Mouse (Mus musculus): ENCODE measurements around the gene Txnrd1. TPM values are rescaled to one million over a fixed set of nuclear protein-coding genes. Genes with fewer than 3 reads are reported as not detected.

Txnrd1 gene
- polyA plus RNA-seq, 1 experiment from 2014 or later, result 67.9 TPM

- DNase-seq, result no peak
Observed at GRCm38 (mm10) chr10:82849686-82850353, 16.1 kb downstream of the Txnrd1 start.

DNA sequence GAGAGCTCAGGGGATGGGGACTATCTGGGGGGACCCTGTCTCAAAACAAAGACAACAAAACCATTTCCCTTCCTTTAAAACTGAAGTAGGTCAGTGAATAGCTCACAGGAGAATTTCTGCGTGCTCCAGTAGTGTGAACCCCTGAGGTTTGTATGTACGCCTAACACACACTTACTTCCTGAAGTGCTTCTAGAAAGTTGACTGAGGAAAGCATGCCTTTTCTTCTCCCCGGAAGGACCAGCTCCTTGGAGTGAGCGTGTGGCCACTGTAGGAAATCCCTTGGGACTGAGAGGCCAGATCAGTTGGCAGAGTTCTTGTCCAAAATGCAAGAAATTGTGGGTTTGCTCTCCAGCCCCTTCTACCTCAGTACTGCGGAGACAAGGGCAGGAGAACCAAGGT lies 16.6 kb downstream of the Txnrd1 start:
- Histone ChIP-seq H3K4me2 (no peak overlapping the region), H3K9me3 (replicated peaks) (no peaks in the 10 kb centered on the region), H3K27ac (no peak overlapping the region), H3K36me3 (no peaks in the 10 kb centered on the region), H3K9ac (no peak overlapping the region), H3K4me3 (replicated peaks) (no peak overlapping the region), H3K4me1 (replicated peaks) (no peaks in the 10 kb centered on the region), H3K27me3 (no peaks in the 10 kb centered on the region)
- 64% methylated on average over 5 of the region's 5 CpGs for WGBS (ENCODE audit: insufficient replicate concordance)
- DNase-seq, result no peak
- no peak for ATAC-seq (ENCODE audit: low read depth)

More at GRCm38 (mm10) chr10:82849686-82850353, 16.1 kb downstream of the Txnrd1 start:
- Histone ChIP-seq H3K4me1 (replicated peaks) (no peaks in the 10 kb centered on the region), H3K27ac (no peak overlapping the region), H3K4me3 (replicated peaks) (no peak overlapping the region), H3K36me3 (no peaks in the 10 kb centered on the region), H3K4me2 (no peak overlapping the region), H3K9me3 (replicated peaks) (no peaks in the 10 kb centered on the region), H3K27me3 (no peaks in the 10 kb centered on the region), H3K9ac (no peak overlapping the region)
- WGBS (ENCODE audit: insufficient replicate concordance), result 69% methylated on average over 16 of the region's 16 CpGs
- no peak for ATAC-seq (ENCODE audit: low read depth)

- DNase-seq (no peak), ATAC-seq (ENCODE audit: low read depth) (no peak)
- WGBS (ENCODE audit: insufficient replicate concordance), result 77% methylated on average over 6 of the region's 6 CpGs
Observed at GRCm38 (mm10) chr10:82851751-82852150, 18.0 kb downstream of the Txnrd1 start.

DNA sequence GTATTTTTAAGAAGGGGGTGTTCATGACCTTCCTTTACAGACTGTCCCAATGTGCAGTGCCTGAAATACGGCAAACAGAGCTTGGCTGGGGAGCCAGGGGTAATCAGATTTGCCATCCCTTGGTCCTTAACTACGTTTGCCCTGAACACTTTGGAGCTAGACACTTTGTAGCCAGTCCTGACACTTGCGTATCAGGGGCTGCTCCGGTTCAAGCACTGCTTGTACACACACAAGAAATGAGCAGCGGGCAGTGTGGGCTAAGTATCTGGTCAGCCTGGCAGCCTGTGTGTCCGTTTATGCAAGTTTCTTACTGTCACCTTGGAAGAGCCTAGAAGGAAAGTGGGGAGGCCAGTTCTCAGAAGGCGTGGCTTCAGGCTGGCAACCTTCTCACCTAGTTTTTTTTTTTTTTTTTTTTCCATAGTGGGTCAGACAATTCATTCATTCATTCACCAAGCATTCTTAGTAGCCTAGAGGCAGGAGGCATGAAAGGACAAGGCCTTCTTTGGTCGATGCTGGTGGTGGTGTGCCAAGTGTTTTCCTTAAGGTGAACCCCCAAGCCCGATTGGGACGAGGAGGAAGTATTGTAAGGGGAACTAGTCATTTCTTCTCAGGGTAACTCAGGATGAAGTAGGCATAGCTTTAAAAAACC lies 24.4 kb downstream of the Txnrd1 start:
- 53% methylated on average over 10 of the region's 10 CpGs for WGBS (ENCODE audit: insufficient replicate concordance)

More at GRCm38 (mm10) chr10:82851751-82852150, 18.0 kb downstream of the Txnrd1 start:
- no peaks in the 10 kb centered on the region for H3K27me3 ChIP-seq
- no peak overlapping the region for H3K4me2 ChIP-seq
- H3K36me3 ChIP-seq, result no peaks in the 10 kb centered on the region
- H3K4me1 ChIP-seq (replicated peaks), result no peaks in the 10 kb centered on the region
- no peak overlapping the region for H3K4me3 ChIP-seq (replicated peaks)
- H3K9ac ChIP-seq, result no peak overlapping the region
- H3K27ac ChIP-seq, result no peak overlapping the region
- no peaks in the 10 kb centered on the region for H3K9me3 ChIP-seq (replicated peaks)

GRCm38 (mm10) chr10:82858691-82859532 lies 25.2 kb downstream of the Txnrd1 start:
- H3K27me3 ChIP-seq, result no peaks in the 10 kb centered on the region
- H3K9ac ChIP-seq, result peak overlapping the region; percentile 91
- ATAC-seq (ENCODE audit: low read depth) (peak; percentile 88), DNase-seq (peak; percentile 94)
- H3K4me2 ChIP-seq, result peak overlapping the region; percentile 83
- H3K4me1 ChIP-seq (replicated peaks), result peaks cover 52% of the 10 kb centered on the region
- peak overlapping the region; percentile 81 for H3K4me3 ChIP-seq (replicated peaks)
- no peaks in the 10 kb centered on the region for H3K9me3 ChIP-seq (replicated peaks)
- H3K27ac ChIP-seq, result peak overlapping the region; percentile 93
- under 1% methylated on average over 49 of the region's 49 CpGs for WGBS (ENCODE audit: insufficient replicate concordance)
- peaks cover 19% of the 10 kb centered on the region for H3K36me3 ChIP-seq

More for the DNA sequence above, 24.4 kb downstream of the Txnrd1 start:
- Histone ChIP-seq H3K4me1 (replicated peaks) (peaks cover 44% of the 10 kb centered on the region), H3K27me3 (no peaks in the 10 kb centered on the region), H3K4me2 (peak overlapping the region; percentile 83), H3K4me3 (replicated peaks) (peak overlapping the region; percentile 81), H3K9me3 (replicated peaks) (no peaks in the 10 kb centered on the region), H3K36me3 (peaks cover 11% of the 10 kb centered on the region), H3K9ac (peak overlapping the region; percentile 91), H3K27ac (peak overlapping the region; percentile 93)
- DNase-seq (peak; percentile 13), ATAC-seq (ENCODE audit: low read depth) (no peak)

DNA sequence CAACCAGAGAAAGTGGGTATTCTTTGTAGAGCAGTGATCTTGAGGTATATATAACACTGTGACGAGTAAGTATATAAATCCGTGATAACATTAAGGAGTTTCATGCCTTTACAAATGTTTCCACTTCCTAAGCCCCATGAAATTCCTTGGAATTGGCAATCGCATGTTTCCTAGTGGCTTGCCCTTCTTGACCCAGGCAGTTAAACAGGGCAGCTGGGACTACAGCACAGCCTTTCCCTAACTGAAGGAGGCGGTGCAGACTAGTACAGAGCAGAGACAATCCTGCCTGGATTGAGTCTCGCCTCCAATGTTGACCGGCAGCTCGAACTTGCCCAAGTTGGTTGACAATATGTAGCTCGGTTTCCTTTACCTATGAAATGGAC lies 25.8 kb downstream of the Txnrd1 start:
- ATAC-seq (ENCODE audit: low read depth) (peak; percentile 64), DNase-seq (peak; percentile 46)
- under 1% methylated on average over 8 of the region's 8 CpGs for WGBS (ENCODE audit: insufficient replicate concordance)
- Histone ChIP-seq H3K4me3 (replicated peaks) (peak overlapping the region; percentile 81), H3K27ac (peak overlapping the region; percentile 93), H3K4me1 (replicated peaks) (peaks cover 57% of the 10 kb centered on the region), H3K27me3 (no peaks in the 10 kb centered on the region), H3K4me2 (peak overlapping the region; percentile 83), H3K36me3 (peaks cover 25% of the 10 kb centered on the region), H3K9ac (peak overlapping the region; percentile 91), H3K9me3 (replicated peaks) (no peaks in the 10 kb centered on the region)

DNA sequence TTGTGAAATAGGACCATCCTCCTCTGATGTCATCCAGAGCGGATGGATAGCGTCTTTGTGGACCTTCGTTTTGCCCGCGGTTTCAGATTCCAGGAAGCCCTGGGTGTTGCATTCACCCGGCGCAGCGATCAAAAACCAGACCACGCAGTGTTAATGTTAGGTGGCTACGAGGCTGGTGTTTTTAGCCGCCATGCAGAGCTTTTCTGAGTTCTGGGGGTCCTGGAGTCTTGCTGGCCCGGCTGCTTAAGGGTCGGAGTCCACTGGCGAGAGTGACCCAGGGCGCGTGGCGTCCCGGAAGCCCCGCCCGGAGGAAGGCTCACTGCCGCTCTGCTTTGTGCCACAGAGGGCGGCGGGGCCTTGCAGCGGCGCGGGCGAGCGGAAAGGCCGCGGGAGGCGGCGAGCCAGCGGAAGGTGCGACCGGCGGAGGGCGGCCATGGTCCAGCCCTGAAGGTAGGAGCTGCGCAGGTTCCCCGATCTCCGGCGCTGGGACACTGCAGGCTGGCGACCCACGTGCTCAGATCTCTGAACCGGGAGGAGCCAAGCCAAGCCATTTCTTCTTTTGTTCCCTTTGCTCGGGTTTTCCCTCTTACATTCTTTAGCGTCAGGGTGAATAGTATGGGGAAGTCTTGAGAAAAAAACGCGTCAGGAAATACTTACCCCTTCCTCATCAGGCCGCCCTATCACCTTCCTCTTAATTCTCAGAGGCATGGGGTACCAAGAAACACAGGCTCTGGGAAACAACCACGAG lies 26.6 kb downstream of the Txnrd1 start:
- DNase-seq (peak; percentile 68), ATAC-seq (ENCODE audit: low read depth) (peak; percentile 68)
- Histone ChIP-seq H3K4me3 (replicated peaks) (peak overlapping the region; percentile 81), H3K9ac (peak overlapping the region; percentile 91), H3K9me3 (replicated peaks) (no peaks in the 10 kb centered on the region), H3K27ac (peak overlapping the region; percentile 93), H3K4me2 (peak overlapping the region; percentile 83), H3K36me3 (peaks cover 30% of the 10 kb centered on the region), H3K27me3 (no peaks in the 10 kb centered on the region), H3K4me1 (replicated peaks) (peaks cover 60% of the 10 kb centered on the region)
- WGBS (ENCODE audit: insufficient replicate concordance), result under 1% methylated on average over 50 of the region's 50 CpGs

- H3K9ac ChIP-seq, result peak overlapping the region; percentile 91
- peaks cover 32% of the 10 kb centered on the region for H3K36me3 ChIP-seq
- ATAC-seq (ENCODE audit: low read depth) (no peak), DNase-seq (no peak)
- no peaks in the 10 kb centered on the region for H3K27me3 ChIP-seq
- peaks cover 60% of the 10 kb centered on the region for H3K4me1 ChIP-seq (replicated peaks)
- WGBS (ENCODE audit: insufficient replicate concordance), result 13% methylated on average over 8 of the region's 8 CpGs
- no peaks in the 10 kb centered on the region for H3K9me3 ChIP-seq (replicated peaks)
- H3K4me3 ChIP-seq (replicated peaks), result peak overlapping the region; percentile 81
- H3K4me2 ChIP-seq, result peak overlapping the region; percentile 83
- H3K27ac ChIP-seq, result peak overlapping the region; percentile 93
Observed at GRCm38 (mm10) chr10:82860929-82861315, 27.2 kb downstream of the Txnrd1 start.

- no peak for ATAC-seq (ENCODE audit: low read depth)
- no peaks in the 10 kb centered on the region for H3K9me3 ChIP-seq (replicated peaks)
- no peaks in the 10 kb centered on the region for H3K27me3 ChIP-seq
- no peak overlapping the region for H3K27ac ChIP-seq
- no peak overlapping the region for H3K4me3 ChIP-seq (replicated peaks)
- peaks cover 52% of the 10 kb centered on the region for H3K36me3 ChIP-seq
- 60% methylated on average over 5 of the region's 5 CpGs for WGBS (ENCODE audit: insufficient replicate concordance)
- H3K9ac ChIP-seq, result 0 out of 2 replicates have a peak overlapping the region, but pooled peaks have one; percentile 20
- DNase-seq, result no peak
- H3K4me1 ChIP-seq (replicated peaks), result peaks cover 53% of the 10 kb centered on the region
- H3K4me2 ChIP-seq, result no peak overlapping the region
Observed at GRCm38 (mm10) chr10:82863106-82863680, 29.4 kb downstream of the Txnrd1 start.

DNA sequence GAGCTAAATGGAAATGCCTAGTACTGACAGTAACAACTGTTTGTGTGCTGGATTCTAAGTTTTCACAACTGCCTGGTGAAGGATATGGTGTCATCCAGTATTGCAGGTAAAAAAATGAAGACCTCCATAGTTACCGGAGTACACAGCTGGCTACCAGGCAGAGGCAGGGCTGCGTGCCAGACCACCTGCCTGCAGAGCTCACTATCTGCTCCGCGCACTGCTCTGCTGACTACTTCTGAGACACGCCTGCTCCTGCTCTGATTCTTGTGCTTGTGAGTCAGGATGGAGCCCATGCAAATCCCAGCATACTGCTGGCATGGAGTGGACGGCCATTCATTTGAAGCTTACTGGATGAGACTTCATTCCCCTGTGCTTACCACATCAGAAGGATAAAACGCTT lies 30.1 kb downstream of the Txnrd1 start:
- Histone ChIP-seq H3K36me3 (peaks cover 57% of the 10 kb centered on the region), H3K27me3 (no peaks in the 10 kb centered on the region), H3K4me1 (replicated peaks) (peaks cover 53% of the 10 kb centered on the region), H3K9me3 (replicated peaks) (no peaks in the 10 kb centered on the region), H3K4me2 (no peak overlapping the region), H3K9ac (no peak overlapping the region), H3K4me3 (replicated peaks) (no peak overlapping the region), H3K27ac (no peak overlapping the region)
- 78% methylated on average over 7 of the region's 7 CpGs for WGBS (ENCODE audit: insufficient replicate concordance)
- DNase-seq, result no peak
- no peak for ATAC-seq (ENCODE audit: low read depth)
